Comparison of ENCODE assay signal across 8 mouse cellular contexts in genomic region chr11:44619131-44619886, GRCm38 (mm10). TPM values are rescaled to one million over a fixed set of nuclear protein-coding genes. Genes with fewer than 3 reads are reported as not detected.
DNase-seq lines count a peak whose midpoint lies in the region; ATAC-seq lines count a peak whose summit lies in the region.

No protein-coding gene starts in this region.

- peak overlapping the region; percentile 79 for H3K4me3 ChIP-seq in megakaryocyte, embryonic 14.5 days (replicated peaks)
- H3K4me3 ChIP-seq in embryonic facial prominence, embryonic 13.5 days, result peak overlapping the region; percentile 66
- H3K4me3 ChIP-seq in hindbrain, embryonic 10.5 days, result peak overlapping the region; percentile 72
- H3K4me3 ChIP-seq in midbrain, embryonic 10.5 days, result peak overlapping the region; percentile 68

- H3K9me3 ChIP-seq in megakaryocyte, embryonic 14.5 days, result no peaks in the 10 kb centered on the region
- no peaks in the 10 kb centered on the region for H3K9me3 ChIP-seq in embryonic facial prominence, embryonic 13.5 days
- no peaks in the 10 kb centered on the region for H3K9me3 ChIP-seq in hindbrain, embryonic 10.5 days
- no peaks in the 10 kb centered on the region for H3K9me3 ChIP-seq in midbrain, embryonic 10.5 days (replicated peaks)

- DNase-seq in hindbrain, embryonic 10.5 days (ENCODE audit: low spot score), result peak; percentile 45
- DNase-seq in midbrain, embryonic 10.5 days (ENCODE audit: low spot score), result peak; percentile 46
- no peak for DNase-seq in thymus, postnatal 10 days (ENCODE audit: low spot score in 2 of 2)
- no peak for DNase-seq in left cerebral cortex, adult 18-20 months (ENCODE audit: low spot score in 2 of 2)
- DNase-seq in ovary, postnatal 14 days (ENCODE audit: low spot score), result no peak

- peak overlapping the region; percentile 44; the same call in 1 of the 2 replicates for H3K27ac ChIP-seq in embryonic facial prominence, embryonic 13.5 days
- H3K27ac ChIP-seq in hindbrain, embryonic 10.5 days, result peak overlapping the region; percentile 93
- peak overlapping the region; percentile 88 for H3K27ac ChIP-seq in midbrain, embryonic 10.5 days (replicated peaks)

- H3K36me3 ChIP-seq in megakaryocyte, embryonic 14.5 days (replicated peaks; ENCODE audit: low read length), result no peaks in the 10 kb centered on the region
- peaks cover 8% of the 10 kb centered on the region for H3K36me3 ChIP-seq in embryonic facial prominence, embryonic 13.5 days
- H3K36me3 ChIP-seq in hindbrain, embryonic 10.5 days, result 0 out of 2 replicates have a peak, but pooled peaks cover 7% of the 10 kb centered on the region
- H3K36me3 ChIP-seq in midbrain, embryonic 10.5 days, result no peaks in the 10 kb centered on the region

- H3K27me3 ChIP-seq in megakaryocyte, embryonic 14.5 days (replicated peaks), result peaks cover 77% of the 10 kb centered on the region
- H3K27me3 ChIP-seq in embryonic facial prominence, embryonic 13.5 days, result peaks cover 61% of the 10 kb centered on the region
- H3K27me3 ChIP-seq in hindbrain, embryonic 10.5 days (ENCODE audit: insufficient read depth, poor library complexity, severe bottlenecking), result peaks cover 71% of the 10 kb centered on the region
- H3K27me3 ChIP-seq in midbrain, embryonic 10.5 days (ENCODE audit: low read depth, poor library complexity, severe bottlenecking), result peaks cover 82% of the 10 kb centered on the region

- peak overlapping the region; percentile 79 for H3K9ac ChIP-seq in embryonic facial prominence, embryonic 13.5 days

- WGBS in embryonic facial prominence, embryonic 13.5 days, result 2% methylated on average over 14 of the region's 15 CpGs
- WGBS in hindbrain, embryonic 10.5 days, result 2% methylated on average over 15 of the region's 15 CpGs
- under 1% methylated on average over 15 of the region's 15 CpGs for WGBS in midbrain, embryonic 10.5 days

- ATAC-seq in megakaryocyte, adult 5-6 weeks (ENCODE audit: poor library complexity, severe bottlenecking), result no peak
- no peak for ATAC-seq in embryonic facial prominence, embryonic 13.5 days (ENCODE audit: insufficient number of reproducible peaks, insufficient read depth, low FRiP score, low TSS enrichment, low read depth)

- peaks cover 34% of the 10 kb centered on the region for H3K4me1 ChIP-seq in megakaryocyte, embryonic 14.5 days
- peaks cover 28% of the 10 kb centered on the region for H3K4me1 ChIP-seq in embryonic facial prominence, embryonic 13.5 days
- peaks cover 52% of the 10 kb centered on the region for H3K4me1 ChIP-seq in hindbrain, embryonic 10.5 days (replicated peaks)
- peaks cover 47% of the 10 kb centered on the region for H3K4me1 ChIP-seq in midbrain, embryonic 10.5 days

- H3K4me2 ChIP-seq in embryonic facial prominence, embryonic 13.5 days, result peak overlapping the region; percentile 77

RNA-seq across cellular contexts. Expression of gene Ebf1, which starts 2.2 kb away (rescaled TPM):
- 0.38 TPM in 1 of 2 replicates, not detected in the other for polyA plus RNA-seq in megakaryocyte, embryonic 14.5 days (2012; ENCODE audit: insufficient read depth, low replicate concordance)
- total RNA-seq in megakaryocyte, adult 5-6 weeks (2015), result 0.09 and 0.25 TPM in 2 replicates
- total RNA-seq in megakaryocyte, adult 5-6 weeks (2017), result 0.33 TPM in 1 of 2 replicates, not detected in the other
- 69.1 and 77.2 TPM in 2 replicates for polyA plus RNA-seq in embryonic facial prominence, embryonic 13.5 days (2015; fragmentation: Nextera tagmentation; extraction: Ambion mirVana)
- polyA plus RNA-seq in hindbrain, embryonic 10.5 days (2016; fragmentation: Nextera tagmentation; extraction: Ambion mirVana), result 60.1 and 77.9 TPM in 2 replicates
- polyA plus RNA-seq in midbrain, embryonic 10.5 days (2016; fragmentation: Nextera tagmentation; extraction: Ambion mirVana), result 31.8 and 49.2 TPM in 2 replicates
- 1 to 10 TPM; 3.6 to 4.7 TPM for total RNA-seq in left cerebral cortex, adult 18-20 months (2021)

Comparison
In these comparisons a context has a peak if more than half of its experiments do, and no peak if none do; other contexts are left out.
1. DNase-seq: peak in hindbrain, embryonic 10.5 days (single experiment) and midbrain, embryonic 10.5 days (single experiment); none in thymus, postnatal 10 days (0 of 2), left cerebral cortex, adult 18-20 months (0 of 2) and ovary, postnatal 14 days (single experiment).
2. RNA of gene Ebf1, which starts 2.2 kb away (polyA plus RNA-seq): 60.1 to 77.9 TPM in hindbrain, embryonic 10.5 days, 69.1 to 77.2 TPM in embryonic facial prominence, embryonic 13.5 days and 31.8 to 49.2 TPM in midbrain, embryonic 10.5 days; 0.38 TPM in megakaryocyte, embryonic 14.5 days; every median in the first group is over 10 times any median in the second.
3. Peak in every context shown above with its lines, with median percentiles within 50 percentile points of each other: H3K4me3 ChIP-seq and H3K27ac ChIP-seq.